Mouse (Mus musculus): ENCODE data around the gene Lima1.

DNA sequence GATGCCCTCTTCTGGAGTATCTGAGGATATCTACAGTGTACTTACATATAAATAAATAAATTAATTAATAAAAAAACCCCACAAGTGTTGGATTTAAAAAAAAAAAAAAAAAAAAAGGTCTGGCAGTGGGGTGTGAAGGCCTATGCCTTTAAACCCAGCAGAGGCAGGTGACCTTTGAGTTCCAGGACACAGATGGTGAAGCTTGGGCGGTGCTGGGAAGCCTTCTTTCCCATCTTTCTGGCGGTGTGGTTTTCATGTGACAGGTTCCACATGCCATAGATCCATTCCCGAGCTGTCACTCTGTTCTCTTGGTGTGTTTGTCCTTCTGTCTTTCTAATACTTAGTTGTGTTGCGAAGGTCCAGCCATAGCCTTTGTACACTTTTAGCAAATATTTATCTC, 31.8 kb upstream of the Lima1 start:
- TF ChIP-seq EP300 (IDR thresholded peaks at IDR 0.05): no peak
- TF ChIP-seq CTCF (IDR thresholded peaks at IDR 0.05): no peak
